Mouse (Mus musculus): Measurements from ENCODE around the gene Cpsf6.

DNA sequence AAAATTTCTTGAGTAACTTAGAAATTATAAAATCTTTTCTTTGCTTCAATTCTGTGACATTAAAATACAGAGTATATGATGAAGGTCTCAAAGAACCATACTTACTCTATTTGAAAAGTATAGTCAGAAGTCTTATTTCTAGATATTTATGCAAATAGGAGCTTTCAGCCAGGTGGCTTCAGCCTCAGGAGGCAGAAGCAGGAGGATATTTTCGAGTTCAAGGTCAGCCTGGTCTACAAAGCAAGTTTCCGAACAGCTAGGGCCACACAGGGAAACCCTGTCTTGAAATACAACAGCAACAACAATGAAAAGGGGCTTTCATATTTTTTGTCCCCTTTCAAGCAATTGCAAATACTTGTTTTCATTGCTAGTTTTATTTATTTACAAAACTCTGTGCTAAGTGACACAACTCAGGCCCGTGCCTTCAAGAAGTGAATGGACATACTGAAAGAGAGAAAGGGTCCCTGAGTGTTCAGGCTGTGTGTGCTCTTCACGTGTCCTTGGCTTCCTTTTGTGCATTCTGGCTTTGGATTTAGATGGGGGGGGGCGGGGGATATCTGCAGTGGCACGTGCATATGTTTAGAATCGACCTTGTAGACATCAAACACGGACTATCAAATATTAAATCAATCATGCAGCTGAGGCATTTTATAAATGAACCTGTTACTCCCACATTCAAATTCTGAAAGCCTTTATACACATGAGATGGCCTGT lies 39.9 kb upstream of the Cpsf6 start:
- no peak for TF ChIP-seq CTCF (IDR thresholded peaks at IDR 0.05; ENCODE audit: low read depth, low read length)
- TF ChIP-seq TAL1 (conservative IDR thresholded peaks at IDR 0.05; ENCODE audit: low read depth, low read length) = no peak
- TF ChIP-seq GATA1 (IDR thresholded peaks at IDR 0.05; ENCODE audit: borderline replicate concordance, low read length) = no peak
